Mouse (Mus musculus) bone marrow, adult 2 months (tissue): ENCODE results near the gene Slc25a44. TPM values are rescaled to one million over a fixed set of nuclear protein-coding genes. Genes with fewer than 3 reads are reported as not detected.
"Not testable (repeated sequence)": the region's sequence is repeated elsewhere in the genome, so short reads cannot be mapped to it uniquely, and the experiment has no call there.

Source experiments
- H3K27ac ChIP-seq: fragments of 200-500 bp; 2 replicates; pipeline ENCODE4 v1.5.1; 2012; ENCODE audit warnings: low read depth, mild to moderate bottlenecking, control low read depth, inconsistent platforms, low read length; ENCODE audit not compliant: control insufficient read depth, poor library complexity, insufficient read depth
- H3K4me1 ChIP-seq: fragments of 200-500 bp; 2 replicates; pipeline ENCODE4 v1.6.1; 2011; ENCODE audit warnings: low read length; ENCODE audit not compliant: control insufficient read depth, insufficient read depth
- H3K4me3 ChIP-seq: fragments of 200-500 bp; replicated peaks from 2 replicates; pipeline ENCODE3; 2011; ENCODE audit warnings: mild to moderate bottlenecking, low read depth, low read length, control low read depth; ENCODE audit not compliant: control insufficient read depth
- CTCF ChIP-seq: fragments of 200-500 bp; IDR thresholded peaks from 2 replicates; pipeline ENCODE4 v1.5.1; 2011; ENCODE audit warnings: low read length, control low read depth; ENCODE audit not compliant: control insufficient read depth, insufficient read depth
- POLR2A ChIP-seq: fragments of 200-500 bp; IDR thresholded peaks from 2 replicates; pipeline ENCODE4 v1.6.1; 2011; ENCODE audit warnings: low read depth, mild to moderate bottlenecking, control low read depth, low read length, borderline replicate concordance; ENCODE audit not compliant: control insufficient read depth
- WGBS: fragments of 180-500 bp; shearing (Covaris S2); methylation state at CpG from one replicate; pipeline ENCODE4 v1.1.7; 2018; 5-methylcytosine and 5-hydroxymethylcytosine counted together
- polyA plus RNA-seq: library from polyadenylated mRNA; stranded (reverse); fragments of >200 nt; gene quantifications from 2 replicates; pipeline ENCODE4 v1.2.4, GENCODE M21; 2011; ENCODE audit warnings: low replicate concordance; ENCODE audit not compliant: missing spikeins, insufficient read depth, insufficient read length

Slc25a44 gene
- polyA plus RNA-seq, 1 experiment, result 17.4 TPM

- H3K4me1 ChIP-seq, result peaks cover under 1% of the 10 kb centered on the region; the same call in 1 of the 2 replicates
- WGBS, result 63% methylated on average over 10 of the region's 10 CpGs
- no peak for TF ChIP-seq CTCF
- no peak for TF ChIP-seq POLR2A
- no peak overlapping the region for H3K4me3 ChIP-seq
- H3K27ac ChIP-seq, result no peak overlapping the region
These were observed 10.6 kb upstream of the Slc25a44 start for GRCm38 (mm10) chr3:88435515-88435914.

- not testable (repeated sequence) for H3K27ac ChIP-seq, H3K4me3 ChIP-seq, H3K4me1 ChIP-seq
- WGBS, result 77% methylated on average over 8 of the region's 8 CpGs
These were observed 3.7 kb upstream of the Slc25a44 start for GRCm38 (mm10) chr3:88428639-88429038.

- Histone ChIP-seq H3K4me1 (no peaks in the 10 kb centered on the region; the same call in 1 of the 2 replicates), H3K4me3 (no peak overlapping the region), H3K27ac (no peak overlapping the region)
- 47% methylated on average over 4 of the region's 4 CpGs for WGBS
- TF ChIP-seq POLR2A (no peak), CTCF (no peak)
These were observed 2.5 kb upstream of the Slc25a44 start for GRCm38 (mm10) chr3:88427342-88427905.

- WGBS, result 72% methylated on average over 10 of the region's 10 CpGs
- H3K4me3 ChIP-seq, result no peak overlapping the region
- no peak for TF ChIP-seq CTCF
- TF ChIP-seq POLR2A, result no peak
- peaks cover 5% of the 10 kb centered on the region for H3K4me1 ChIP-seq
- H3K27ac ChIP-seq, result no peak overlapping the region
These were observed 925 bp upstream of the Slc25a44 start for GRCm38 (mm10) chr3:88425708-88426420.

- peak overlapping the region; percentile 66 for H3K4me3 ChIP-seq
- TF ChIP-seq CTCF, result no peak
- no peak for TF ChIP-seq POLR2A
- WGBS, result 22% methylated on average over 2 of the region's 2 CpGs
- no peak overlapping the region for H3K27ac ChIP-seq
- peaks cover 5% of the 10 kb centered on the region for H3K4me1 ChIP-seq
These were observed 371 bp upstream of the Slc25a44 start for GRCm38 (mm10) chr3:88425330-88425689.

GRCm38 (mm10) chr3:88422020-88422720, 2.8 kb downstream of the Slc25a44 start:
- no peak for TF ChIP-seq POLR2A
- TF ChIP-seq CTCF, result 0 out of 2 replicates have a peak, but pooled peaks have one; percentile 13
- Histone ChIP-seq H3K4me3 (no peak overlapping the region), H3K4me1 (peaks cover 5% of the 10 kb centered on the region), H3K27ac (peak overlapping the region; percentile 95)
- 53% methylated on average over 9 of the region's 9 CpGs for WGBS

GRCm38 (mm10) chr3:88420771-88421170, 4.2 kb downstream of the Slc25a44 start:
- no peak overlapping the region for H3K4me3 ChIP-seq
- 92% methylated on average over 19 of the region's 19 CpGs for WGBS
- H3K4me1 ChIP-seq, result peaks cover 5% of the 10 kb centered on the region
- no peak for TF ChIP-seq CTCF
- TF ChIP-seq POLR2A, result no peak
- no peak overlapping the region for H3K27ac ChIP-seq

- Histone ChIP-seq H3K4me3 (no peak overlapping the region), H3K4me1 (peaks cover 5% of the 10 kb centered on the region), H3K27ac (no peak overlapping the region)
- 88% methylated on average over 6 of the region's 6 CpGs for WGBS
- no peak for TF ChIP-seq POLR2A
- TF ChIP-seq CTCF, result no peak
These were observed 6.9 kb downstream of the Slc25a44 start for GRCm38 (mm10) chr3:88418016-88418415.

- no peak for TF ChIP-seq CTCF
- TF ChIP-seq POLR2A, result no peak
- Histone ChIP-seq H3K4me3 (no peak overlapping the region), H3K4me1 (peaks cover 2% of the 10 kb centered on the region; the same call in 1 of the 2 replicates), H3K27ac (peak overlapping the region; percentile 13; the same call in 1 of the 2 replicates)
- 82% methylated on average over 4 of the region's 4 CpGs for WGBS
These were observed 9.3 kb downstream of the Slc25a44 start for GRCm38 (mm10) chr3:88415668-88416067.
